Mouse (Mus musculus) cerebellum, postnatal 10 days (tissue): Measurements from ENCODE around the gene Ncor1.
"Not testable (repeated sequence)": the region's sequence is repeated elsewhere in the genome, so short reads cannot be mapped to it uniquely, and the experiment has no call there.

Experiments used
- DNase-seq, 2 experiments: peaks; one replicate each; pipeline ENCODE4 v3.0.0; 2021; ENCODE audit warnings: mixed read lengths in 2 of 2

Gene Ncor1

GRCm38 (mm10) chr11:62457891-62458270 lies 460 bp downstream of the Ncor1 start:
- DNase-seq, result peak in 1 of 2 experiments; percentile 9

GRCm38 (mm10) chr11:62457241-62457890 lies 975 bp downstream of the Ncor1 start:
- peak; percentile 92 to 94 for DNase-seq

- DNase-seq, result peak; percentile 65 to 69
These were observed 1.7 kb downstream of the Ncor1 start for GRCm38 (mm10) chr11:62456483-62457172.

GRCm38 (mm10) chr11:62456021-62456482 lies 2.3 kb downstream of the Ncor1 start:
- no peak for DNase-seq

- DNase-seq, result no peak
These were observed 3.1 kb downstream of the Ncor1 start for GRCm38 (mm10) chr11:62455193-62455592.

GRCm38 (mm10) chr11:62448971-62449370 lies 9.4 kb downstream of the Ncor1 start:
- DNase-seq, result no peak

- DNase-seq, result peak in 1 of 2 experiments; percentile 27
These were observed 12.5 kb downstream of the Ncor1 start for GRCm38 (mm10) chr11:62445799-62446198.

GRCm38 (mm10) chr11:62440670-62441315 lies 17.5 kb downstream of the Ncor1 start:
- DNase-seq, result no peak

- no peak for DNase-seq
These were observed 26.1 kb downstream of the Ncor1 start for GRCm38 (mm10) chr11:62432211-62432610.

GRCm38 (mm10) chr11:62427105-62427504 lies 31.2 kb downstream of the Ncor1 start:
- DNase-seq, result peak; percentile 31

- no peak for DNase-seq
These were observed 32.1 kb downstream of the Ncor1 start for GRCm38 (mm10) chr11:62426266-62426665.

- peak; percentile 9 to 20 for DNase-seq
These were observed 33.8 kb downstream of the Ncor1 start for GRCm38 (mm10) chr11:62424525-62424924.

- no peak for DNase-seq
These were observed 43.3 kb downstream of the Ncor1 start for GRCm38 (mm10) chr11:62415026-62415425.

GRCm38 (mm10) chr11:62409611-62410010 lies 48.7 kb downstream of the Ncor1 start:
- no peak for DNase-seq

GRCm38 (mm10) chr11:62408848-62409247 lies 49.5 kb downstream of the Ncor1 start:
- no peak for DNase-seq

- peak; percentile 68 to 69 for DNase-seq
These were observed 61.9 kb downstream of the Ncor1 start for GRCm38 (mm10) chr11:62396405-62396804.

GRCm38 (mm10) chr11:62388331-62388679 lies 70.0 kb downstream of the Ncor1 start:
- no peak for DNase-seq

GRCm38 (mm10) chr11:62387608-62388330 lies 70.6 kb downstream of the Ncor1 start:
- DNase-seq, result no peak

- DNase-seq, result not testable (repeated sequence)
These were observed 81.0 kb downstream of the Ncor1 start for GRCm38 (mm10) chr11:62377202-62377851.

GRCm38 (mm10) chr11:62371776-62372175 lies 86.6 kb downstream of the Ncor1 start:
- DNase-seq, result peak in 1 of 2 experiments; percentile 9

GRCm38 (mm10) chr11:62369924-62370323 lies 88.4 kb downstream of the Ncor1 start:
- no peak for DNase-seq

- DNase-seq, result no peak
These were observed 91.5 kb downstream of the Ncor1 start for GRCm38 (mm10) chr11:62366879-62367278.

- no peak for DNase-seq
These were observed 103.1 kb downstream of the Ncor1 start for GRCm38 (mm10) chr11:62355216-62355615.
